Mouse (Mus musculus): ENCODE measurements around the gene Dynll2. TPM values are rescaled to one million over a fixed set of nuclear protein-coding genes. Genes with fewer than 3 reads are reported as not detected.

The Dynll2 gene
- 11.2 and 11.5 TPM in 2 replicates for polyA plus RNA-seq (2015; fragmentation: Nextera tagmentation; extraction: Ambion mirVana)

- Histone ChIP-seq H3K4me2 (peak within 1 kb of the TSS; percentile 86), H3K9me3 (replicated peaks) (no peaks in the 10 kb centered on the region), H3K4me1 (replicated peaks) (peaks cover 39% of the 10 kb centered on the region), H3K27ac (peak within 1 kb of the TSS; percentile 90), H3K36me3 (peaks cover 18% of the 10 kb centered on the region), H3K4me3 (replicated peaks) (peak within 1 kb of the TSS; percentile 76), H3K9ac (peak within 1 kb of the TSS; percentile 90), H3K27me3 (no peaks in the 10 kb centered on the region)
- WGBS (ENCODE audit: insufficient replicate concordance), result under 1% methylated on average over 93 of the region's 107 CpGs
- DNase-seq, result peak; percentile 68
- peak; percentile 90 for ATAC-seq (ENCODE audit: low read depth)
Measured at GRCm38 (mm10) chr11:87986831-87987793, at the start of gene Dynll2. Dynll2 (minus strand) TSS chr11:87987533.

GRCm38 (mm10) chr11:88036761-88037251 lies 49.5 kb upstream of the Dynll2 start:
- ATAC-seq (ENCODE audit: low read depth), result no peak
- H3K4me3 ChIP-seq (replicated peaks), result no peak overlapping the region
- H3K36me3 ChIP-seq, result no peaks in the 10 kb centered on the region
- H3K4me1 ChIP-seq (replicated peaks), result no peaks in the 10 kb centered on the region
- H3K27me3 ChIP-seq, result no peaks in the 10 kb centered on the region
- no peak overlapping the region for H3K27ac ChIP-seq
- H3K9ac ChIP-seq, result no peak overlapping the region
- DNase-seq, result no peak
- WGBS (ENCODE audit: insufficient replicate concordance), result 88% methylated on average over 10 of the region's 10 CpGs
- H3K9me3 ChIP-seq (replicated peaks), result no peaks in the 10 kb centered on the region
- H3K4me2 ChIP-seq, result no peak overlapping the region

GRCm38 (mm10) chr11:88035970-88036369 lies 48.6 kb upstream of the Dynll2 start:
- H3K4me1 ChIP-seq (replicated peaks), result no peaks in the 10 kb centered on the region
- no peak overlapping the region for H3K4me3 ChIP-seq (replicated peaks)
- H3K9me3 ChIP-seq (replicated peaks), result no peaks in the 10 kb centered on the region
- no peak for DNase-seq
- no peaks in the 10 kb centered on the region for H3K27me3 ChIP-seq
- H3K4me2 ChIP-seq, result no peak overlapping the region
- H3K27ac ChIP-seq, result no peak overlapping the region
- H3K9ac ChIP-seq, result no peak overlapping the region
- 69% methylated on average over 7 of the region's 7 CpGs for WGBS (ENCODE audit: insufficient replicate concordance)
- no peak for ATAC-seq (ENCODE audit: low read depth)
- H3K36me3 ChIP-seq, result no peaks in the 10 kb centered on the region

- DNase-seq (no peak), ATAC-seq (ENCODE audit: low read depth) (no peak)
- Histone ChIP-seq H3K9me3 (replicated peaks) (no peaks in the 10 kb centered on the region), H3K9ac (no peak overlapping the region), H3K4me3 (replicated peaks) (no peak overlapping the region), H3K27ac (no peak overlapping the region), H3K27me3 (no peaks in the 10 kb centered on the region), H3K4me2 (no peak overlapping the region), H3K36me3 (no peaks in the 10 kb centered on the region), H3K4me1 (replicated peaks) (no peaks in the 10 kb centered on the region)
- 77% methylated on average over 5 of the region's 5 CpGs for WGBS (ENCODE audit: insufficient replicate concordance)
Measured at GRCm38 (mm10) chr11:88031753-88032152, 44.4 kb upstream of the Dynll2 start.

- Histone ChIP-seq H3K4me2 (no peak overlapping the region), H3K4me3 (replicated peaks) (no peak overlapping the region), H3K4me1 (replicated peaks) (no peaks in the 10 kb centered on the region), H3K9me3 (replicated peaks) (no peaks in the 10 kb centered on the region), H3K27me3 (no peaks in the 10 kb centered on the region), H3K9ac (no peak overlapping the region), H3K27ac (no peak overlapping the region), H3K36me3 (no peaks in the 10 kb centered on the region)
- ATAC-seq (ENCODE audit: low read depth), result no peak
- 58% methylated on average over 2 of the region's 2 CpGs for WGBS (ENCODE audit: insufficient replicate concordance)
- DNase-seq, result no peak
Measured at GRCm38 (mm10) chr11:88030836-88031235, 43.5 kb upstream of the Dynll2 start.

GRCm38 (mm10) chr11:88030219-88030618 lies 42.9 kb upstream of the Dynll2 start:
- no peaks in the 10 kb centered on the region for H3K9me3 ChIP-seq (replicated peaks)

GRCm38 (mm10) chr11:88028193-88028684 lies 40.9 kb upstream of the Dynll2 start:
- H3K9ac ChIP-seq, result no peak overlapping the region
- H3K9me3 ChIP-seq (replicated peaks), result no peaks in the 10 kb centered on the region
- DNase-seq (no peak), ATAC-seq (ENCODE audit: low read depth) (no peak)
- no peaks in the 10 kb centered on the region for H3K36me3 ChIP-seq
- no peak overlapping the region for H3K27ac ChIP-seq
- H3K4me3 ChIP-seq (replicated peaks), result no peak overlapping the region
- no peaks in the 10 kb centered on the region for H3K4me1 ChIP-seq (replicated peaks)
- WGBS (ENCODE audit: insufficient replicate concordance), result 47% methylated on average over 16 of the region's 16 CpGs
- no peaks in the 10 kb centered on the region for H3K27me3 ChIP-seq
- no peak overlapping the region for H3K4me2 ChIP-seq

More at GRCm38 (mm10) chr11:88030219-88030618, 42.9 kb upstream of the Dynll2 start:
- H3K4me2 ChIP-seq, result no peak overlapping the region
- H3K27ac ChIP-seq, result no peak overlapping the region
- no peak overlapping the region for H3K9ac ChIP-seq
- H3K4me1 ChIP-seq (replicated peaks), result no peaks in the 10 kb centered on the region
- DNase-seq, result no peak
- ATAC-seq (ENCODE audit: low read depth), result no peak
- no peaks in the 10 kb centered on the region for H3K27me3 ChIP-seq
- no peak overlapping the region for H3K4me3 ChIP-seq (replicated peaks)
- H3K36me3 ChIP-seq, result no peaks in the 10 kb centered on the region
- 62% methylated on average over 7 of the region's 7 CpGs for WGBS (ENCODE audit: insufficient replicate concordance)

- DNase-seq (no peak), ATAC-seq (ENCODE audit: low read depth) (no peak)
- Histone ChIP-seq H3K27ac (no peak overlapping the region), H3K4me1 (replicated peaks) (no peaks in the 10 kb centered on the region), H3K9ac (no peak overlapping the region), H3K27me3 (no peaks in the 10 kb centered on the region), H3K4me3 (replicated peaks) (no peak overlapping the region), H3K36me3 (no peaks in the 10 kb centered on the region), H3K4me2 (no peak overlapping the region), H3K9me3 (replicated peaks) (no peaks in the 10 kb centered on the region)
- 75% methylated on average over 9 of the region's 9 CpGs for WGBS (ENCODE audit: insufficient replicate concordance)
Measured at GRCm38 (mm10) chr11:88027391-88028035, 40.2 kb upstream of the Dynll2 start.

GRCm38 (mm10) chr11:88023933-88024332 lies 36.6 kb upstream of the Dynll2 start:
- no peaks in the 10 kb centered on the region for H3K9me3 ChIP-seq (replicated peaks)
- no peak overlapping the region for H3K4me2 ChIP-seq
- no peak for ATAC-seq (ENCODE audit: low read depth)
- no peaks in the 10 kb centered on the region for H3K4me1 ChIP-seq (replicated peaks)
- 65% methylated on average over 2 of the region's 2 CpGs for WGBS (ENCODE audit: insufficient replicate concordance)
- no peak for DNase-seq
- no peaks in the 10 kb centered on the region for H3K27me3 ChIP-seq
- H3K27ac ChIP-seq, result no peak overlapping the region
- H3K4me3 ChIP-seq (replicated peaks), result no peak overlapping the region
- no peak overlapping the region for H3K9ac ChIP-seq
- no peaks in the 10 kb centered on the region for H3K36me3 ChIP-seq

- H3K4me1 ChIP-seq (replicated peaks), result no peaks in the 10 kb centered on the region
- H3K27me3 ChIP-seq, result 0 out of 2 replicates have a peak, but pooled peaks cover 4% of the 10 kb centered on the region
- no peak overlapping the region for H3K4me3 ChIP-seq (replicated peaks)
- no peaks in the 10 kb centered on the region for H3K36me3 ChIP-seq
- H3K4me2 ChIP-seq, result no peak overlapping the region
- DNase-seq (no peak), ATAC-seq (ENCODE audit: low read depth) (no peak)
- no peak overlapping the region for H3K27ac ChIP-seq
- H3K9me3 ChIP-seq (replicated peaks), result no peaks in the 10 kb centered on the region
- no peak overlapping the region for H3K9ac ChIP-seq
- 61% methylated on average over 6 of the region's 6 CpGs for WGBS (ENCODE audit: insufficient replicate concordance)
Measured at GRCm38 (mm10) chr11:88015795-88016194, 28.5 kb upstream of the Dynll2 start.

GRCm38 (mm10) chr11:88015161-88015560 lies 27.8 kb upstream of the Dynll2 start:
- no peak for ATAC-seq (ENCODE audit: low read depth)
- no peak overlapping the region for H3K27ac ChIP-seq
- no peak for DNase-seq
- no peak overlapping the region for H3K9ac ChIP-seq
- no peaks in the 10 kb centered on the region for H3K36me3 ChIP-seq
- H3K4me2 ChIP-seq, result no peak overlapping the region
- no peaks in the 10 kb centered on the region for H3K4me1 ChIP-seq (replicated peaks)
- no peak overlapping the region for H3K4me3 ChIP-seq (replicated peaks)
- 73% methylated on average over 11 of the region's 11 CpGs for WGBS (ENCODE audit: insufficient replicate concordance)
- H3K27me3 ChIP-seq, result peaks cover 6% of the 10 kb centered on the region; the same call in 1 of the 2 replicates
- H3K9me3 ChIP-seq (replicated peaks), result no peaks in the 10 kb centered on the region
